Mouse (Mus musculus) monocyte, adult 5-6 weeks (primary cell): Measurements from ENCODE around the gene Ptpn21. TPM values are rescaled to one million over a fixed set of nuclear protein-coding genes. Genes with fewer than 3 reads are reported as not detected.

ENCODE experiments used
- ATAC-seq: fragments of 153-309, 156-312 bp; replicated peaks from 2 replicates; pipeline ENCODE4 v1.8.0; 2017; ENCODE audit warnings: mild to moderate bottlenecking; ENCODE audit not compliant: low TSS enrichment, insufficient number of reproducible peaks, severe bottlenecking, poor library complexity, low FRiP score
- total RNA-seq: library from RNA; stranded (forward); fragments of 200-1000, 200-491, 200-594 nt; gene quantifications from 3 replicates; pipeline ENCODE4 v1.2.3, GENCODE M21; 2017

Gene Ptpn21
- total RNA-seq, 1 experiment from 2014 or later, result 0.57 TPM

- no peak for ATAC-seq
These were observed 10.0 kb downstream of the Ptpn21 start for GRCm38 (mm10) chr12:98727186-98727585.

- no peak for ATAC-seq
These were observed 11.1 kb downstream of the Ptpn21 start for GRCm38 (mm10) chr12:98726078-98726477.

GRCm38 (mm10) chr12:98724976-98725375 lies 12.2 kb downstream of the Ptpn21 start:
- ATAC-seq, result no peak

GRCm38 (mm10) chr12:98724224-98724623 lies 13.0 kb downstream of the Ptpn21 start:
- no peak for ATAC-seq

GRCm38 (mm10) chr12:98721030-98721429 lies 16.2 kb downstream of the Ptpn21 start:
- no peak for ATAC-seq

- ATAC-seq, result no peak
These were observed 16.6 kb downstream of the Ptpn21 start for GRCm38 (mm10) chr12:98720628-98721027.

GRCm38 (mm10) chr12:98716142-98716541 lies 21.1 kb downstream of the Ptpn21 start:
- no peak for ATAC-seq

GRCm38 (mm10) chr12:98714757-98715156 lies 22.4 kb downstream of the Ptpn21 start:
- ATAC-seq, result no peak

- ATAC-seq, result no peak
These were observed 23.5 kb downstream of the Ptpn21 start for GRCm38 (mm10) chr12:98713621-98714103.

GRCm38 (mm10) chr12:98712819-98713218 lies 24.4 kb downstream of the Ptpn21 start:
- ATAC-seq, result no peak

- ATAC-seq, result no peak
These were observed 33.2 kb downstream of the Ptpn21 start for GRCm38 (mm10) chr12:98703961-98704360.

- no peak for ATAC-seq
These were observed 33.7 kb downstream of the Ptpn21 start for GRCm38 (mm10) chr12:98703554-98703953.

GRCm38 (mm10) chr12:98701564-98701963 lies 35.6 kb downstream of the Ptpn21 start:
- ATAC-seq, result no peak

- no peak for ATAC-seq
These were observed 40.0 kb downstream of the Ptpn21 start for GRCm38 (mm10) chr12:98697202-98697601.

- ATAC-seq, result no peak
These were observed 47.0 kb downstream of the Ptpn21 start for GRCm38 (mm10) chr12:98690230-98690629.

GRCm38 (mm10) chr12:98683574-98683973 lies 53.6 kb downstream of the Ptpn21 start:
- no peak for ATAC-seq

GRCm38 (mm10) chr12:98683171-98683570 lies 54.0 kb downstream of the Ptpn21 start:
- ATAC-seq, result no peak

- ATAC-seq, result no peak
These were observed 55.0 kb downstream of the Ptpn21 start for GRCm38 (mm10) chr12:98682196-98682595.

- no peak for ATAC-seq
These were observed 57.3 kb downstream of the Ptpn21 start for GRCm38 (mm10) chr12:98679906-98680305.

GRCm38 (mm10) chr12:98677336-98677735 lies 59.9 kb downstream of the Ptpn21 start:
- peak; percentile 61; the same call in 1 of the 2 replicates for ATAC-seq

GRCm38 (mm10) chr12:98676861-98677260 lies 60.3 kb downstream of the Ptpn21 start:
- no peak for ATAC-seq
